Mouse (Mus musculus) olfactory bulb, adult 2 months (tissue): Measurements from ENCODE around the gene Utrn.

Source experiments
- CTCF ChIP-seq: fragments of 200-500 bp; IDR thresholded peaks from 2 replicates; pipeline ENCODE4 v1.5.1; 2012; ENCODE audit warnings: low read depth, mild to moderate bottlenecking, low read length, moderate library complexity; ENCODE audit not compliant: insufficient read depth
- POLR2A ChIP-seq: fragments of 200-500 bp; IDR thresholded peaks from 2 replicates; pipeline ENCODE4 v1.6.1; 2012; ENCODE audit warnings: mild to moderate bottlenecking, low read depth, low read length, moderate library complexity; ENCODE audit not compliant: insufficient read depth

GRCm38 (mm10) chr10:12917626-12918025 is 48.5 kb upstream of the Utrn start:
- TF ChIP-seq CTCF (no peak), POLR2A (no peak)
